Mouse (Mus musculus): ENCODE data around the gene Krt39. TPM values are rescaled to one million over a fixed set of nuclear protein-coding genes. Genes with fewer than 3 reads are reported as not detected.

Gene Krt39
- polyA plus RNA-seq, 1 experiment from 2014 or later = not detected

- H3K27me3 ChIP-seq = no peaks in the 10 kb centered on the region
- ATAC-seq (ENCODE audit: low FRiP score, low read depth) = no peak
- H3K36me3 ChIP-seq = no peaks in the 10 kb centered on the region
- WGBS = 45% methylated on average over 7 of the region's 7 CpGs
- H3K4me1 ChIP-seq (replicated peaks) = no peaks in the 10 kb centered on the region
- no peaks in the 10 kb centered on the region for H3K9me3 ChIP-seq
- no peak overlapping the region for H3K4me3 ChIP-seq
- H3K9ac ChIP-seq = no peak overlapping the region
- no peak overlapping the region for H3K27ac ChIP-seq (replicated peaks)
- no peak overlapping the region for H3K4me2 ChIP-seq
These were observed 54.8 kb downstream of the Krt39 start for GRCm38 (mm10) chr11:99466316-99466715.

- no peak overlapping the region for H3K4me2 ChIP-seq
- H3K9me3 ChIP-seq = no peaks in the 10 kb centered on the region
- ATAC-seq (ENCODE audit: low FRiP score, low read depth) = no peak
- no peak overlapping the region for H3K27ac ChIP-seq (replicated peaks)
- WGBS = 10% methylated on average over 5 of the region's 5 CpGs
- H3K4me1 ChIP-seq (replicated peaks) = no peaks in the 10 kb centered on the region
- H3K4me3 ChIP-seq = no peak overlapping the region
- no peak overlapping the region for H3K9ac ChIP-seq
- H3K36me3 ChIP-seq = no peaks in the 10 kb centered on the region
- H3K27me3 ChIP-seq = no peaks in the 10 kb centered on the region
These were observed 56.3 kb downstream of the Krt39 start for GRCm38 (mm10) chr11:99464836-99465235.

Other genes with a start within 250 kb of the Krt39 start
- 0.13 TPM in 1 of 2 replicates, not detected in the other for gene Krt24, start 236.1 kb downstream of the Krt39 start, polyA plus RNA-seq (2015; fragmentation: Nextera tagmentation; extraction: Ambion mirVana)
- gene Krt25, start 198.4 kb downstream of the Krt39 start, polyA plus RNA-seq (2015; fragmentation: Nextera tagmentation; extraction: Ambion mirVana) = 0.81 and 0.96 TPM in 2 replicates
- gene Krt26, start 183.4 kb downstream of the Krt39 start, polyA plus RNA-seq (2015; fragmentation: Nextera tagmentation; extraction: Ambion mirVana) = 0.25 and 0.26 TPM in 2 replicates
- gene Krt27, start 170.2 kb downstream of the Krt39 start, polyA plus RNA-seq (2015; fragmentation: Nextera tagmentation; extraction: Ambion mirVana) = 0.16 TPM in 1 of 2 replicates, not detected in the other
- gene Krt28, start 146.4 kb downstream of the Krt39 start, polyA plus RNA-seq (2015; fragmentation: Nextera tagmentation; extraction: Ambion mirVana) = 0.54 and 0.65 TPM in 2 replicates
- 29.6 and 30.6 TPM in 2 replicates for gene Krt10, start 132.0 kb downstream of the Krt39 start, polyA plus RNA-seq (2015; fragmentation: Nextera tagmentation; extraction: Ambion mirVana)
- gene Krt12, start 99.1 kb downstream of the Krt39 start, polyA plus RNA-seq (2015; fragmentation: Nextera tagmentation; extraction: Ambion mirVana) = 0.30 TPM in 1 of 2 replicates, not detected in the other
- gene Krt20, start 83.2 kb downstream of the Krt39 start, polyA plus RNA-seq (2015; fragmentation: Nextera tagmentation; extraction: Ambion mirVana) = 0.14 and 0.24 TPM in 2 replicates
- gene Krt23, start 28.2 kb downstream of the Krt39 start, polyA plus RNA-seq (2015; fragmentation: Nextera tagmentation; extraction: Ambion mirVana) = 0.20 and 0.31 TPM in 2 replicates
- not detected in 2 replicates for gene Krt40, start 21.8 kb upstream of the Krt39 start, polyA plus RNA-seq (2015; fragmentation: Nextera tagmentation; extraction: Ambion mirVana)
- gene Krtap3-3, start 29.5 kb upstream of the Krt39 start, polyA plus RNA-seq (2015; fragmentation: Nextera tagmentation; extraction: Ambion mirVana) = not detected in 2 replicates
- not detected in 2 replicates for gene Krtap3-2, start 35.5 kb upstream of the Krt39 start, polyA plus RNA-seq (2015; fragmentation: Nextera tagmentation; extraction: Ambion mirVana)
- gene Gm11939, start 38.1 kb upstream of the Krt39 start, polyA plus RNA-seq (2015; fragmentation: Nextera tagmentation; extraction: Ambion mirVana) = not detected in 2 replicates
- gene Krtap3-1, start 45.3 kb upstream of the Krt39 start, polyA plus RNA-seq (2015; fragmentation: Nextera tagmentation; extraction: Ambion mirVana) = not detected in 2 replicates
- gene Krtap1-5, start 59.7 kb upstream of the Krt39 start, polyA plus RNA-seq (2015; fragmentation: Nextera tagmentation; extraction: Ambion mirVana) = not detected in 2 replicates
- not detected in 2 replicates for gene Krtap1-4, start 62.3 kb upstream of the Krt39 start, polyA plus RNA-seq (2015; fragmentation: Nextera tagmentation; extraction: Ambion mirVana)
- gene Krtap1-3, start 70.0 kb upstream of the Krt39 start, polyA plus RNA-seq (2015; fragmentation: Nextera tagmentation; extraction: Ambion mirVana) = not detected in 2 replicates
- gene Krtap9-3, start 76.8 kb upstream of the Krt39 start, polyA plus RNA-seq (2015; fragmentation: Nextera tagmentation; extraction: Ambion mirVana) = not detected in 2 replicates
- not detected in 2 replicates for gene Gm11938, start 82.0 kb upstream of the Krt39 start, polyA plus RNA-seq (2015; fragmentation: Nextera tagmentation; extraction: Ambion mirVana)
- not detected in 2 replicates for gene Gm11937, start 88.9 kb upstream of the Krt39 start, polyA plus RNA-seq (2015; fragmentation: Nextera tagmentation; extraction: Ambion mirVana)
- gene Krtap2-4, start 93.5 kb upstream of the Krt39 start, polyA plus RNA-seq (2015; fragmentation: Nextera tagmentation; extraction: Ambion mirVana) = not detected in 2 replicates
- not detected in 2 replicates for gene Gm11562, start 99.1 kb upstream of the Krt39 start, polyA plus RNA-seq (2015; fragmentation: Nextera tagmentation; extraction: Ambion mirVana)
- gene Krtap4-1, start 106.9 kb upstream of the Krt39 start, polyA plus RNA-seq (2015; fragmentation: Nextera tagmentation; extraction: Ambion mirVana) = not detected in 2 replicates
- not detected in 2 replicates for gene Krtap4-2, start 113.7 kb upstream of the Krt39 start, polyA plus RNA-seq (2015; fragmentation: Nextera tagmentation; extraction: Ambion mirVana)
- gene Krtap4-7, start 122.8 kb upstream of the Krt39 start, polyA plus RNA-seq (2015; fragmentation: Nextera tagmentation; extraction: Ambion mirVana) = not detected in 2 replicates
- gene Gm11555, start 128.9 kb upstream of the Krt39 start, polyA plus RNA-seq (2015; fragmentation: Nextera tagmentation; extraction: Ambion mirVana) = not detected in 2 replicates
- gene Gm11563, start 137.6 kb upstream of the Krt39 start, polyA plus RNA-seq (2015; fragmentation: Nextera tagmentation; extraction: Ambion mirVana) = not detected in 2 replicates
- gene Krtap4-6, start 144.6 kb upstream of the Krt39 start, polyA plus RNA-seq (2015; fragmentation: Nextera tagmentation; extraction: Ambion mirVana) = not detected in 2 replicates
- gene Gm14190, start 169.4 kb upstream of the Krt39 start, polyA plus RNA-seq (2015; fragmentation: Nextera tagmentation; extraction: Ambion mirVana) = not detected in 2 replicates
- not detected in 2 replicates for gene Gm14180, start 213.0 kb upstream of the Krt39 start, polyA plus RNA-seq (2015; fragmentation: Nextera tagmentation; extraction: Ambion mirVana)